Mouse (Mus musculus) kidney, adult 2 months (tissue): ENCODE measurements around the gene Mmd.

Source experiments
- CTCF ChIP-seq: fragments of 200-500 bp; conservative IDR thresholded peaks from 2 replicates; pipeline ENCODE4 v1.5.1; 2011; ENCODE audit warnings: low read depth, mild to moderate bottlenecking, control low read depth, low read length, moderate library complexity, mixed read lengths; ENCODE audit not compliant: insufficient read depth, insufficient read length
- POLR2A ChIP-seq: fragments of 200-500 bp; IDR thresholded peaks from one replicate; pipeline ENCODE4 v1.6.1; 2011; ENCODE audit warnings: low read depth, low read length, control low read depth

GRCm38 (mm10) chr11:90275663-90276062 lies 26.4 kb downstream of the Mmd start:
- TF ChIP-seq CTCF, result no peak
- TF ChIP-seq POLR2A, result no peak
